Mouse (Mus musculus): ENCODE measurements around the gene Fbxw11. TPM values are rescaled to one million over a fixed set of nuclear protein-coding genes. Genes with fewer than 3 reads are reported as not detected.
A peak's percentile ranks its signal among the peaks of the same experiment; 100 is the strongest.
"Not testable (repeated sequence)": the region's sequence is repeated elsewhere in the genome, so short reads cannot be mapped to it uniquely, and the experiment has no call there.

Gene Fbxw11
- polyA plus RNA-seq, 1 experiment from 2014 or later: 95.2 TPM

DNA sequence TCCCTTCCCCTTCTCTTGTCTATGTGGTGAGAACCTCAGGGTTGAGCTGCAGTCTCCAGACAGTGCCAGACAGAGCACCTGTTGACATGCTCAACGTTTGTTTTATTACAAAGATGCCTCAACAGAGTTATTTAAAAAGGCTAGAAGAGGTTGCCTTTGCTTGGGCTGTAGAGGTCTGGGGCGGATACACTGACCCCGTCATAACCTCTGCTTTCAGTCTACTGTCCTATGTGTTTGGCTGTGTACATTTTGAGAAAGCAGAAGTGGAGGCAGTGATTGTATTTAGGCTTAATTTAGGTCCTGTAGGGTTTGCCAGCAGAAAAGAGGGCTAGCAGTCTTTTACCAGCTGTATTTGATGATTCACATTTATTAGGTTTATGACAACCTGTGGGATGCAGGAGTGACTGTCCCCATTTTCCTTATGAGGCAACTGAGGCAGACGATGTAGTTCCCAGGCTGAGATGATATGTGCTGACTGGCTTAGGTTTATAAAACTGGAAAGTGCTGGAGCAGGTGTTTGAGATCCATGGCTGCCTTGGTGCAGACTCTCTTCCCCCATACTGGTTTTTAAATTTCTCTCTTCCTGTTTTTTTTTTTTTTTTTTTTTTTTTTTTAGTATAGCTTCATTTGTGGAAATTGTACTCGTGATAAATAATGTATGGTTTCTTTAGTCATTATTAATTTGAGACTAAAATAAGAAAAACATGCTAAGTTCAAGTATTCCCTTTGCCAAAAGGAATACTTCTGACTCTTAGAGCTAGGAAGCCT lies 40.0 kb downstream of the Fbxw11 start:
- no peaks in the 10 kb centered on the region for H3K9me3 ChIP-seq (ENCODE audit: low read length)
- no peaks in the 10 kb centered on the region for H3K36me3 ChIP-seq (ENCODE audit: insufficient read depth, low read length)
- H3K27ac ChIP-seq (ENCODE audit: low read length): no peak overlapping the region
- no peak overlapping the region for H3K4me2 ChIP-seq (replicated peaks; ENCODE audit: low read depth, low read length)
- WGBS: 88% methylated on average over 5 of the region's 5 CpGs
- no peak for ATAC-seq (ENCODE audit: low FRiP score, low TSS enrichment)
- H3K4me1 ChIP-seq (ENCODE audit: insufficient read depth, low read length): peaks cover 41% of the 10 kb centered on the region
- H3K9ac ChIP-seq (replicated peaks; ENCODE audit: low read length): no peak overlapping the region
- no peak overlapping the region for H3K4me3 ChIP-seq (ENCODE audit: low read length)
- no peaks in the 10 kb centered on the region for H3K27me3 ChIP-seq (ENCODE audit: insufficient read depth, low read length)

DNA sequence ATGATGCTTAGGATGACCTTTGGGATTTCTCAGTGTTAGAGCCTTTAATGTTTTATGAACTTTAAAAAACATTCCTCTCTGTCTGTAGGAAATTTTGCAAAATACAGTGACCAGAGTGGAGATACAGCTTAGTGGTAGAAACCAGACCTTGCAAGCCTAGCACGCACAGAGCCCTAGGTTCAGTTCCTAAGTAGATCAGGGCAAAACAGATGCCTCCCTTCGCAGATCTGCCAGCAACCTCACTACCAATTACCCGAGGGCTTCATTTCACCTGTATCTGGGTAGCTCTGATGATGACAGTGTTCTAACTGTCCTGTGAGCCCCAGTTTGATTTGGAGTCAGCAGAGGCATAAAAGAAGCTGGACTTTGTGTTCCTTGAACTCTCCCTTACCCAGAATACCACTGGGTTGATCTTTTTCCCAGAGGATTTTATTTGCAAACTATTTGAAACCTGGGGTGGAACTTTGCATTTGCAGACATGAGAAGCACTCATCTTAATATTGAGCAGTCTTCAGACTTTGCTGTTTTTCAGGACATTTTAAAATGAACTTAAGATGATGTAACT lies 42.2 kb downstream of the Fbxw11 start:
- ATAC-seq (ENCODE audit: low FRiP score, low TSS enrichment): no peak
- no peak overlapping the region for H3K27ac ChIP-seq (ENCODE audit: low read length)
- H3K36me3 ChIP-seq (ENCODE audit: insufficient read depth, low read length): no peaks in the 10 kb centered on the region
- H3K9me3 ChIP-seq (ENCODE audit: low read length): no peaks in the 10 kb centered on the region
- H3K4me1 ChIP-seq (ENCODE audit: insufficient read depth, low read length): peaks cover 29% of the 10 kb centered on the region
- H3K9ac ChIP-seq (replicated peaks; ENCODE audit: low read length): no peak overlapping the region
- 72% methylated on average over 3 of the region's 3 CpGs for WGBS
- no peak overlapping the region for H3K4me2 ChIP-seq (replicated peaks; ENCODE audit: low read depth, low read length)
- no peak overlapping the region for H3K4me3 ChIP-seq (ENCODE audit: low read length)
- no peaks in the 10 kb centered on the region for H3K27me3 ChIP-seq (ENCODE audit: insufficient read depth, low read length)

DNA sequence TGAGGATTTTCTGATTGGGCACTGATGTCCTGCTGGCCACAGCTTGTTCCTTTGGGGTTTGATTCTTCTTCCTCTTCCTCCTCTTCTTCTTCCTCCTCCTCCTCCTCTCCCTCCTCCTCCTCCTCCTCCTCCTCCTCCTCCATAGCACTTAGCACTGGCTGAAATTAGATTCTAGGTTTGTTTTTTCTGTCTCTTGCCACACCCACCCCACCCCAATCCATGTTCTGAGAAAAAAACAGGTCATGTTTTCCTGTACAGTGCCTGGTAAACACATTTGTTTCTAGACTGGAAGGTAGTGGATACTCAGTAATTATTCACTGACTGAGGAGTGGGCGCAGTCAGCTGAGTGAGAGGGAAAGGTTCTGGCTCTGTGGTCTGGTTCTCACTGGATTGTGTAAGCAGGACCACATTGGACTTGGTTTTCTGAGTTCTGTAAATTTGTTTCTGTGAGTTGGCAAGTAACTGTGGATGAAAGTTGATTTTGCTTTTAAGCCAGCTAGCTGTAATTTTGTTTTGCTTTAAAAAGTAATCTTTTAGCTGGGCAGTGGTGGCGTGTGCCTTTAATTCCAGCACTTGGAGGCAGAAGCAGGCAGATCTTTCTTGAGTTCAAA lies 45.8 kb downstream of the Fbxw11 start:
- WGBS: 95% methylated on average over 2 of the region's 2 CpGs
- Histone ChIP-seq H3K4me1 (ENCODE audit: insufficient read depth, low read length) (peaks cover 7% of the 10 kb centered on the region; the same call in 1 of the 2 replicates), H3K27ac (ENCODE audit: low read length) (no peak overlapping the region), H3K9me3 (ENCODE audit: low read length) (no peaks in the 10 kb centered on the region), H3K9ac (replicated peaks; ENCODE audit: low read length) (no peak overlapping the region), H3K27me3 (ENCODE audit: insufficient read depth, low read length) (no peaks in the 10 kb centered on the region), H3K4me2 (replicated peaks; ENCODE audit: low read depth, low read length) (no peak overlapping the region), H3K36me3 (ENCODE audit: insufficient read depth, low read length) (no peaks in the 10 kb centered on the region), H3K4me3 (ENCODE audit: low read length) (no peak overlapping the region)
- no peak for ATAC-seq (ENCODE audit: low FRiP score, low TSS enrichment)

DNA sequence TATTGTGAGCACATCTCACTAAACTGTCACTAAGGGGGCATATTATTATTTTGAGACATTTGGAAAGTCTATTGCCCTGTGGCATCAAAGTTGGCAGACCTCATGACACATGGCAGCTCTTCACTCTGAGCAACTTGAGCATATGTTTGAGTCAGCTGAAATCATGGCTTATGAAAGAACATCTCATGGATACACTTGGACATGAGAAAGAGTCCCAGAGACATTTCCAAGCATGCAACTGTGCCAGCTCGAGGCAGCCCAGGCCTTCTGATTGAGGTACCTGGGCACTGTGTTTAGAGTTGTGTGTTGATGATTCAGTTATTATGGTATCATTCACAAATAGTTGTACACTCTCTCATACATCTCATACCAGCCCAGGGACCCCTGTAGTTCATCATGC lies 47.0 kb downstream of the Fbxw11 start:
- H3K4me2 ChIP-seq (replicated peaks; ENCODE audit: low read depth, low read length): no peak overlapping the region
- no peak overlapping the region for H3K27ac ChIP-seq (ENCODE audit: low read length)
- no peaks in the 10 kb centered on the region for H3K36me3 ChIP-seq (ENCODE audit: insufficient read depth, low read length)
- H3K4me1 ChIP-seq (ENCODE audit: insufficient read depth, low read length): peaks cover 7% of the 10 kb centered on the region; the same call in 1 of the 2 replicates
- H3K4me3 ChIP-seq (ENCODE audit: low read length): no peak overlapping the region
- 84% methylated on average over 1 of the region's 1 CpGs for WGBS
- H3K27me3 ChIP-seq (ENCODE audit: insufficient read depth, low read length): no peaks in the 10 kb centered on the region
- H3K9ac ChIP-seq (replicated peaks; ENCODE audit: low read length): no peak overlapping the region
- no peak for ATAC-seq (ENCODE audit: low FRiP score, low TSS enrichment)
- H3K9me3 ChIP-seq (ENCODE audit: low read length): no peaks in the 10 kb centered on the region

DNA sequence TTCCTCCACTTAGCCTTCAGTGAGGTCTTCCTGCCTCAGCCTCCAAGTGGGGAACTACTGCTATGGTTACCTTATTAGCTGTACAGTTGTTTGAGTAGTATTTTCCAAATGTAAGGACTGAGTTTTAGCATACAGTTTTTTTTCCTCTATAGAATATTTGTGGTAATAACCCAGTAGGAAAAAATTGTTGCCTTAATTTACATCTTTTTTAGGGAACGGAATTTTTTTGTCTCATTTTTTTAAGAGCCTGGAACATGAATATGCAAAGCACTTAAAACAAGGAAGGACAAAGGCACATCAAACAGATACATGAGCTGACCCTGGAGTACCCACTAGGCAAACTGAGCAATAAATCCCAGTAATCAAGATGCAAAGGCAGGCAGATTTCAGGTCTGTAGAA lies 50.3 kb downstream of the Fbxw11 start:
- Histone ChIP-seq H3K4me1 (ENCODE audit: insufficient read depth, low read length) (peaks cover 26% of the 10 kb centered on the region), H3K27me3 (ENCODE audit: insufficient read depth, low read length) (no peaks in the 10 kb centered on the region), H3K27ac (ENCODE audit: low read length) (no peak overlapping the region), H3K36me3 (ENCODE audit: insufficient read depth, low read length) (no peaks in the 10 kb centered on the region), H3K4me3 (ENCODE audit: low read length) (no peak overlapping the region), H3K9ac (replicated peaks; ENCODE audit: low read length) (no peak overlapping the region), H3K9me3 (ENCODE audit: low read length) (no peaks in the 10 kb centered on the region), H3K4me2 (replicated peaks; ENCODE audit: low read depth, low read length) (no peak overlapping the region)
- 90% methylated on average over 1 of the region's 1 CpGs for WGBS
- no peak for ATAC-seq (ENCODE audit: low FRiP score, low TSS enrichment)

DNA sequence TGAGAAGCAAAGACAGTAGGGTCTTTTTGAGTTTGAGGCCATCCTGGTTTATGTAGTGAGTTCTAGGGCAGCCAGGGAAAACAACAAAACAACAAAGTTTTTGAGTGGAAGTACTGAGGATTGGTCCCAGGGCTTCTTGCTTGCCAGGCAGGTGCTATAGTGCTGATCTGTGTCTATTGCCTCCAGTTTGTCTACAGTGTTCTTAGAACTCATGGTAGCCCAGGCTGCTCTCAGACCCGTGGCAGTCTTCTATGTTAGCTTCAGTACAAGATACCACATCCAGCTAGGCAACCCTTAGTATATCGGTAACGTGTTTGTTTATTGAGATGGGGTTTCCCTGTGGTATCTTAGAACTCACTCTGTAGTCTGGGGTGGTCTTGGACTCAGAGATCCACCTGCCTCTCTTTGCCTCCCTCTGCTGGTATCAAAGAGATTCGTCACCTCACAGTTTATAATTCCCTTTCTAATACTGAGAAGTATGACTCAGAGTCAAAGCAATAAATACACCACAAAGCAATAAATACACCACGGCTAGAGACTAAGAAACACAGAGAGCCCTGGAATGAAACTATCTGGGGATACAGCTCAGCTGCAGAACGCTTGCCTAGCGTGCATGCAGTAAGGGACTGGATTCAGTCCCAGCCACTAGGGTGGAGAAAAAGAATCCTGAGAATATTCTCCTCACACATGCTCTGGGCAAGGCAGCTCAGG lies 51.1 kb downstream of the Fbxw11 start:
- Histone ChIP-seq H3K4me1 (ENCODE audit: insufficient read depth, low read length) (peaks cover 33% of the 10 kb centered on the region), H3K9me3 (ENCODE audit: low read length) (no peaks in the 10 kb centered on the region), H3K27me3 (ENCODE audit: insufficient read depth, low read length) (no peaks in the 10 kb centered on the region), H3K9ac (replicated peaks; ENCODE audit: low read length) (no peak overlapping the region), H3K4me2 (replicated peaks; ENCODE audit: low read depth, low read length) (no peak overlapping the region), H3K4me3 (ENCODE audit: low read length) (no peak overlapping the region), H3K27ac (ENCODE audit: low read length) (no peak overlapping the region), H3K36me3 (ENCODE audit: insufficient read depth, low read length) (no peaks in the 10 kb centered on the region)
- no peak; the same call in 1 of the 2 replicates for ATAC-seq (ENCODE audit: low FRiP score, low TSS enrichment)
- 40% methylated on average over 7 of the region's 7 CpGs for WGBS

DNA sequence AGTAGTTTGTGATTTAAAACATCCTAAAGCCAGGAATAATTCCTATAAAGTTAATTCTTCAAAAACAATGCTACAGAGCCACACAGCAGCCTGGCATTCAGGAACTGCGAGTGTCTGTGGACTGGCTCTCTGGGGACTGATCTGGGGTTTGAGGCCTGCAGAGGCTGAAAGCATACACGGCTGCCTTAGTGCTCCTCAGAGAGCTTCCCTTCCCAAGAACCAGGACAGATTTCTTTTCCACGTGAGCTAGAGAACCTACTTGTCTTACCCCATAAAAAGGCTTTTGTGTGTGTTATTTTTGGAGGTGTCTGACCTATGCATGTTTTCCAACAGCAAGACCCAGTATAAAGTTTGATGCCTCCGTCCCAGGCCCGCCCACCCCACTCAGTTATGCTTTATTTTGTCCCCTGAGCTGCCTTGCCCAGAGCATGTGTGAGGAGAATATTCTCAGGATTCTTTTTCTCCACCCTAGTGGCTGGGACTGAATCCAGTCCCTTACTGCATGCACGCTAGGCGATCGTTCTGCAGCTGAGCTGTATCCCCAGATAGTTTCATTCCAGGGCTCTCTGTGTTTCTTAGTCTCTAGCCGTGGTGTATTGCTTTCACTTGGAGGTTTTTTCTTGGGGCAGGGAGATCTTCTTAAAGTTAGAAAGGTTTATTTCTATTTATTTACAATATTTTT lies 51.9 kb downstream of the Fbxw11 start:
- H3K27ac ChIP-seq (ENCODE audit: low read length); H3K9ac ChIP-seq (replicated peaks; ENCODE audit: low read length); ATAC-seq (ENCODE audit: low FRiP score, low TSS enrichment); H3K4me2 ChIP-seq (replicated peaks; ENCODE audit: low read depth, low read length); H3K9me3 ChIP-seq (ENCODE audit: low read length); H3K36me3 ChIP-seq (ENCODE audit: insufficient read depth, low read length); H3K27me3 ChIP-seq (ENCODE audit: insufficient read depth, low read length); H3K4me3 ChIP-seq (ENCODE audit: low read length): not testable (repeated sequence)
- peaks cover 33% of the 10 kb centered on the region for H3K4me1 ChIP-seq (ENCODE audit: insufficient read depth, low read length)
- WGBS: 68% methylated on average over 9 of the region's 9 CpGs

DNA sequence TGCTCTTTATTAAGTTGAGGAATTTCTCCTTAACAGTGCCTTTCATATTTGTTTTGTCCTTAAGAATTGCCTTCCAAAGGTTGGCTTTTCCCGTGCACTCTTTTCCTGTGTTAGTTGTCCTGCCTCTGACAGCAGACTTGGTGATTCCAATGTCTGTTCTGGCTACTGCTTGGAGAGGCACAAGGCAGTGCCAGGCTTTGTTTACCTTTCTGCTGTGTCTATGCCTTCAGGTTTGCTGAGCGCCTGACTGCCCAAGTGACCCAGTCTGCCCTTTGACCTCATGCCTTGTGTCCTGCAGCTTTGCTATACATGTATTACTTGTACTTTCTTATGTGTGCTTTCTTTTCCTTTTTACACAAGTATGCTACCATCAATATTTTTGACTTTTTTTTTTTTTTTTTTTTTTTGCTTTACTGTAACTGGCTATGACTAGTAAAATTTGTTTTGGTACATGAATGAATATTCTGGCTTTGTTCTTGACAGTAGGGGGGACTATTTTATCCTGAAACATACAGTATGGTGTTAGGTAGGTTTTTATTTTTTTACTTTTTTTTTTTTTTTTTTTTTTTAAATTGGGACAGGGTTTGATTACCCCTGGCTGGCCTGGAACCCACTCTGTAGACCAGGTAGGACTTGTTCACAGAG lies 54.0 kb downstream of the Fbxw11 start:
- ATAC-seq (ENCODE audit: low FRiP score, low TSS enrichment): peak; percentile 73; the same call in 1 of the 2 replicates
- H3K4me2 ChIP-seq (replicated peaks; ENCODE audit: low read depth, low read length): no peak overlapping the region

DNA sequence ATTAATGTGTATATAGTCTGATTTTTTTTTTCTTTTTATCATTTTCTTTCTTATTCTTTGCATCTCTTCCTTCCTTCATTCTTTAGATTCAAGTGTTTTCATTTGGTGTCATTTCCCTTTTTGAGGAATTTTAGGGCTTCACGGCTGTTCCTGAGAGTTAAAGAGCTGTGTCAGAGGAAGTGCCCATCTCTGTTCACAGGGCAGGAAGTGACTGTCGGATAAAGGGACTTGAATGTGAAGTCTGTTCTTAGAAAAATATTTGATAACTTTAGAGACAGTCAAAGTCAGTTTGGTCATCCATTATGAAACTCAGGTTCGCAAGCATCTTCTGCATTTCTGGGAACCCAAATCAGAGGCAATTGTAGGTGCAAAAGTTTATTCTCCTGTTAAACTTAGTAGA lies 55.2 kb downstream of the Fbxw11 start:
- no peak overlapping the region for H3K4me3 ChIP-seq (ENCODE audit: low read length)
- H3K36me3 ChIP-seq (ENCODE audit: insufficient read depth, low read length): no peaks in the 10 kb centered on the region
- no peak overlapping the region for H3K4me2 ChIP-seq (replicated peaks; ENCODE audit: low read depth, low read length)
- H3K9me3 ChIP-seq (ENCODE audit: low read length): no peaks in the 10 kb centered on the region
- no peak for ATAC-seq (ENCODE audit: low FRiP score, low TSS enrichment)
- peaks cover 38% of the 10 kb centered on the region for H3K4me1 ChIP-seq (ENCODE audit: insufficient read depth, low read length)
- 42% methylated on average over 3 of the region's 3 CpGs for WGBS
- 0 out of 2 replicates have a peak overlapping the region, but pooled peaks have one; percentile 43 for H3K27ac ChIP-seq (ENCODE audit: low read length)
- no peak overlapping the region for H3K9ac ChIP-seq (replicated peaks; ENCODE audit: low read length)
- H3K27me3 ChIP-seq (ENCODE audit: insufficient read depth, low read length): no peaks in the 10 kb centered on the region

More for the DNA sequence above, 54.0 kb downstream of the Fbxw11 start:
- no peaks in the 10 kb centered on the region for H3K9me3 ChIP-seq (ENCODE audit: low read length)
- H3K36me3 ChIP-seq (ENCODE audit: insufficient read depth, low read length): no peaks in the 10 kb centered on the region
- H3K4me1 ChIP-seq (ENCODE audit: insufficient read depth, low read length): peaks cover 37% of the 10 kb centered on the region
- H3K4me3 ChIP-seq (ENCODE audit: low read length): no peak overlapping the region
- no peak overlapping the region for H3K9ac ChIP-seq (replicated peaks; ENCODE audit: low read length)
- no peaks in the 10 kb centered on the region for H3K27me3 ChIP-seq (ENCODE audit: insufficient read depth, low read length)
- WGBS: 31% methylated on average over 2 of the region's 2 CpGs
- no peak overlapping the region for H3K27ac ChIP-seq (ENCODE audit: low read length)

Measured in kidney, embryonic 16.5 days (tissue).